Mouse (Mus musculus): ENCODE data around the gene Fnbp4. TPM values are rescaled to one million over a fixed set of nuclear protein-coding genes. Genes with fewer than 3 reads are reported as not detected.

Gene Fnbp4
- polyA plus RNA-seq, 1 experiment from 2014 or later = 105 TPM

DNA sequence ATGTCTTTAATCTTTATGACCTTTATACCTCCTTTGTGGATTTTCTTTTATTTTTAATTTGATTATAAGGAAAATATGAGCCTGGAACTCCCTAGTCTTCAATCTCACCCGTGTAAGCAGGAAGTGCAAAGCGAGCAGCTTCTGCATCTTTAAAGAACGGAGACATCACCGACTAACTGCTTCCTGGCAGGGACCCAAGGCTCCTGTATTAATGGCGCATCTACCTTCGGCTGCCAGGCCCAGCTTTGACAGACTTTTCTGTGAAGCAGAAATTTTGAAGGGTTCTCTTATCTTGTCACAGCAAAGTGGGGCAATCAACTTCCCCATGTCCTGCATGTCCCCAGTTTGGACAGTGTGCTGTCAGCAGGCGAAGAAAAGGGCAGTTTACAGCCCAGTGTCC, 83.6 kb downstream of the Fnbp4 start:
- no peak overlapping the region for H3K4me2 ChIP-seq (ENCODE audit: low read depth)
- no peaks in the 10 kb centered on the region for H3K27me3 ChIP-seq (ENCODE audit: control insufficient read depth, insufficient read depth, low read length)
- H3K9ac ChIP-seq (ENCODE audit: low read length) = no peak overlapping the region
- no peak overlapping the region for H3K4me3 ChIP-seq (ENCODE audit: low read depth, low read length)
- ATAC-seq (ENCODE audit: insufficient read depth, low FRiP score, low TSS enrichment) (no peak), DNase-seq (ENCODE audit: low spot score) (no peak)
- H3K4me1 ChIP-seq (ENCODE audit: control insufficient read depth, insufficient read depth, low read length) = no peaks in the 10 kb centered on the region
- no peak overlapping the region for H3K27ac ChIP-seq (ENCODE audit: low read depth, low read length)
- H3K36me3 ChIP-seq (ENCODE audit: control insufficient read depth, insufficient read depth, low read length) = no peaks in the 10 kb centered on the region
- whole genome bisulfite sequencing = 82% methylated on average over 7 of the region's 7 CpGs
- H3K9me3 ChIP-seq (ENCODE audit: control insufficient read depth, low read length) = no peaks in the 10 kb centered on the region

Other genes starting within 250 kb of the Fnbp4 start
- 3.2 and 3.7 TPM in 2 replicates for gene Ptprj, start 164.7 kb upstream of the Fnbp4 start, polyA plus RNA-seq (2014; fragmentation: Nextera tagmentation; extraction: Ambion mirVana)
- gene Nup160, start 68.2 kb upstream of the Fnbp4 start, polyA plus RNA-seq (2014; fragmentation: Nextera tagmentation; extraction: Ambion mirVana) = 61.0 and 64.0 TPM in 2 replicates
- 0.37 and 0.64 TPM in 2 replicates for gene Agbl2, start 37.4 kb downstream of the Fnbp4 start, polyA plus RNA-seq (2014; fragmentation: Nextera tagmentation; extraction: Ambion mirVana)
- gene Mtch2, start 101.8 kb downstream of the Fnbp4 start, polyA plus RNA-seq (2014; fragmentation: Nextera tagmentation; extraction: Ambion mirVana) = 288 and 291 TPM in 2 replicates
- 20.6 and 22.5 TPM in 2 replicates for gene C1qtnf4, start 140.5 kb downstream of the Fnbp4 start, polyA plus RNA-seq (2014; fragmentation: Nextera tagmentation; extraction: Ambion mirVana)
- gene Kbtbd4, start 159.4 kb downstream of the Fnbp4 start, polyA plus RNA-seq (2014; fragmentation: Nextera tagmentation; extraction: Ambion mirVana) = 48.2 and 49.5 TPM in 2 replicates
- gene Ndufs3, start 159.5 kb downstream of the Fnbp4 start, polyA plus RNA-seq (2014; fragmentation: Nextera tagmentation; extraction: Ambion mirVana) = 187 and 191 TPM in 2 replicates
- 98.7 and 109 TPM in 2 replicates for gene Celf1, start 195.0 kb downstream of the Fnbp4 start, polyA plus RNA-seq (2014; fragmentation: Nextera tagmentation; extraction: Ambion mirVana)